In genomic region chr3:87809322-87809962, GRCm38 (mm10) we compare ENCODE assay signal across 8 mouse cellular contexts. TPM values are rescaled to one million over a fixed set of nuclear protein-coding genes. Genes with fewer than 3 reads are reported as not detected.
DNase-seq lines count a peak whose midpoint lies in the region; ATAC-seq and TF ChIP-seq lines count a peak whose summit lies in the region.

No protein-coding gene starts in this region.

- peaks cover 33% of the 10 kb centered on the region for H3K27me3 ChIP-seq in lung, postnatal 0 days (replicated peaks; ENCODE audit: insufficient read depth, low read length)
- H3K27me3 ChIP-seq in limb, embryonic 14.5 days (ENCODE audit: control insufficient read depth, insufficient read depth, low read length) = peaks cover 32% of the 10 kb centered on the region
- peaks cover 52% of the 10 kb centered on the region for H3K27me3 ChIP-seq in stomach, embryonic 16.5 days (ENCODE audit: control insufficient read depth, insufficient read depth, low read length)

- H3K9me3 ChIP-seq in lung, postnatal 0 days (ENCODE audit: low read length) = no peaks in the 10 kb centered on the region
- no peaks in the 10 kb centered on the region; the same call in 1 of the 2 replicates for H3K9me3 ChIP-seq in limb, embryonic 14.5 days (ENCODE audit: control insufficient read depth, low read length)
- H3K9me3 ChIP-seq in stomach, embryonic 16.5 days (replicated peaks; ENCODE audit: control insufficient read depth, low read length) = no peaks in the 10 kb centered on the region

- no peak for TF ChIP-seq CTCF in lung, postnatal 0 days (IDR thresholded peaks at IDR 0.05)

- TF ChIP-seq POLR2A in limb, embryonic 14.5 days (IDR thresholded peaks at IDR 0.05; ENCODE audit: borderline replicate concordance, extremely low read depth, insufficient read depth, insufficient read length) = no peak

- H3K4me2 ChIP-seq in lung, postnatal 0 days (replicated peaks; ENCODE audit: low read depth, low read length) = 0 out of 2 replicates have a peak overlapping the region, but pooled peaks have one; percentile 14
- H3K4me2 ChIP-seq in limb, embryonic 14.5 days (replicated peaks; ENCODE audit: low read depth, low read length, severe bottlenecking) = peak overlapping the region; percentile 31
- peak overlapping the region; percentile 39 for H3K4me2 ChIP-seq in stomach, embryonic 16.5 days (ENCODE audit: low read depth, low read length)

- no peak overlapping the region for H3K9ac ChIP-seq in lung, postnatal 0 days (replicated peaks; ENCODE audit: low read depth)
- H3K9ac ChIP-seq in limb, embryonic 14.5 days (ENCODE audit: low read depth, low read length, severe bottlenecking) = no peak overlapping the region
- H3K9ac ChIP-seq in stomach, embryonic 16.5 days (ENCODE audit: low read length) = no peak overlapping the region; the same call in 1 of the 2 replicates

- ATAC-seq in lung, postnatal 0 days = peak; percentile 40; the same call in 1 of the 2 replicates
- peak; percentile 43; the same call in 1 of the 2 replicates for ATAC-seq in granulocyte monocyte progenitor cell, adult 5-6 weeks (replicated peaks; ENCODE audit: poor library complexity, severe bottlenecking)
- peak; percentile 47; the same call in 1 of the 2 replicates for ATAC-seq in limb, embryonic 14.5 days (ENCODE audit: low FRiP score, low read depth)
- ATAC-seq in stomach, embryonic 16.5 days (ENCODE audit: insufficient read depth, low FRiP score) = peak; percentile 51; the same call in 1 of the 2 replicates
- ATAC-seq in inflammation-experienced regulatory T-cells, adult 6 months = no peak

- no peaks in the 10 kb centered on the region for H3K36me3 ChIP-seq in lung, postnatal 0 days (ENCODE audit: insufficient read depth, low read length)
- H3K36me3 ChIP-seq in limb, embryonic 14.5 days (ENCODE audit: control insufficient read depth, insufficient read depth, low read length) = no peaks in the 10 kb centered on the region
- no peaks in the 10 kb centered on the region for H3K36me3 ChIP-seq in stomach, embryonic 16.5 days (ENCODE audit: control insufficient read depth, insufficient read depth, low read length)

- H3K4me1 ChIP-seq in lung, postnatal 0 days (ENCODE audit: insufficient read depth, low read depth, low read length) = no peaks in the 10 kb centered on the region
- H3K4me1 ChIP-seq in limb, embryonic 14.5 days (ENCODE audit: control insufficient read depth, insufficient read depth, low read length) = no peaks in the 10 kb centered on the region; the same call in 1 of the 2 replicates
- H3K4me1 ChIP-seq in stomach, embryonic 16.5 days (ENCODE audit: control insufficient read depth, insufficient read depth, low read length) = peaks cover 7% of the 10 kb centered on the region

- 7% methylated on average over 28 of the region's 28 CpGs for WGBS in lung, postnatal 0 days
- WGBS in limb, embryonic 14.5 days = 7% methylated on average over 28 of the region's 28 CpGs
- WGBS in stomach, embryonic 16.5 days = 6% methylated on average over 28 of the region's 28 CpGs

- peak; percentile 12 for DNase-seq in lung, postnatal 0 days (ENCODE audit: low spot score)
- no peak for DNase-seq in lung, postnatal 25 days (ENCODE audit: low spot score)
- DNase-seq in limb, embryonic 14.5 days (ENCODE audit: low spot score) = no peak
- no peak for DNase-seq in natural killer cell, adult 2 months (ENCODE audit: low spot score in 2 of 2)
- DNase-seq in cerebellum, postnatal 10 days = no peak

- no peak for TF ChIP-seq EP300 in lung, postnatal 0 days (IDR thresholded peaks at IDR 0.05)

- no peak overlapping the region for H3K27ac ChIP-seq in lung, postnatal 0 days (ENCODE audit: low read length)
- H3K27ac ChIP-seq in limb, embryonic 14.5 days (replicated peaks; ENCODE audit: low read depth, low read length) = no peak overlapping the region
- no peak overlapping the region for H3K27ac ChIP-seq in stomach, embryonic 16.5 days (ENCODE audit: low read length)

- H3K4me3 ChIP-seq in lung, postnatal 0 days (ENCODE audit: low read depth, low read length) = no peak overlapping the region
- peak overlapping the region; percentile 21 for H3K4me3 ChIP-seq in limb, embryonic 14.5 days (replicated peaks; ENCODE audit: low read length)
- H3K4me3 ChIP-seq in stomach, embryonic 16.5 days (replicated peaks; ENCODE audit: low read length) = peak overlapping the region; percentile 26

RNA-seq across cellular contexts. Expression of gene Insrr, which starts 12.7 kb away (rescaled TPM):
- polyA plus RNA-seq in lung, postnatal 0 days (2015; fragmentation: Nextera tagmentation; extraction: Ambion mirVana) = 0.02 and 0.12 TPM in 2 replicates
- not detected in 2 replicates for total RNA-seq in granulocyte monocyte progenitor cell, adult 5-6 weeks (2014; fragmentation: Nextera tagmentation)
- not detected in 2 replicates for total RNA-seq in granulocyte monocyte progenitor cell, adult 5-6 weeks (2017)
- 1.4 and 1.7 TPM in 2 replicates for polyA plus RNA-seq in limb, embryonic 14.5 days (2012; rRNA removed)
- 0.22 and 0.35 TPM in 2 replicates for polyA plus RNA-seq in limb, embryonic 14.5 days (2014; fragmentation: Nextera tagmentation; extraction: Ambion mirVana)
- 0.41 and 0.50 TPM in 2 replicates for polyA plus RNA-seq in stomach, embryonic 16.5 days (2015; fragmentation: Nextera tagmentation; extraction: Ambion mirVana)
- 1 to 10 TPM in 2 of 3 experiments, under 1 TPM in 1; 0.42 to 1.2 (median 1.1) TPM for polyA plus RNA-seq in inflammation-experienced regulatory T-cells, adult 6 months (2017; shearing (Covaris generic))

RNA-seq across cellular contexts. Expression of gene Ntrk1, which starts 14.5 kb away (rescaled TPM):
- 4.1 and 4.2 TPM in 2 replicates for polyA plus RNA-seq in lung, postnatal 0 days (2015; fragmentation: Nextera tagmentation; extraction: Ambion mirVana)
- not detected in 2 replicates for total RNA-seq in granulocyte monocyte progenitor cell, adult 5-6 weeks (2014; fragmentation: Nextera tagmentation)
- total RNA-seq in granulocyte monocyte progenitor cell, adult 5-6 weeks (2017) = not detected in 2 replicates
- 2.7 and 3.7 TPM in 2 replicates for polyA plus RNA-seq in limb, embryonic 14.5 days (2012; rRNA removed)
- polyA plus RNA-seq in limb, embryonic 14.5 days (2014; fragmentation: Nextera tagmentation; extraction: Ambion mirVana) = 1.3 and 2.1 TPM in 2 replicates
- polyA plus RNA-seq in stomach, embryonic 16.5 days (2015; fragmentation: Nextera tagmentation; extraction: Ambion mirVana) = 1.4 and 2.0 TPM in 2 replicates
- under 1 TPM in 1 of 3 experiments, not detected in 2; 0.17 TPM for polyA plus RNA-seq in inflammation-experienced regulatory T-cells, adult 6 months (2017; shearing (Covaris generic))

RNA-seq across cellular contexts. Expression of gene Pear1, which starts 14.7 kb away (rescaled TPM):
- polyA plus RNA-seq in lung, postnatal 0 days (2015; fragmentation: Nextera tagmentation; extraction: Ambion mirVana) = 20.8 and 21.4 TPM in 2 replicates
- 1.8 and 9.6 TPM in 2 replicates for total RNA-seq in granulocyte monocyte progenitor cell, adult 5-6 weeks (2014; fragmentation: Nextera tagmentation)
- total RNA-seq in granulocyte monocyte progenitor cell, adult 5-6 weeks (2017) = 0.57 and 1.0 TPM in 2 replicates
- polyA plus RNA-seq in limb, embryonic 14.5 days (2012; rRNA removed) = 47.2 and 65.4 TPM in 2 replicates
- polyA plus RNA-seq in limb, embryonic 14.5 days (2014; fragmentation: Nextera tagmentation; extraction: Ambion mirVana) = 21.5 and 27.0 TPM in 2 replicates
- 22.6 and 25.5 TPM in 2 replicates for polyA plus RNA-seq in stomach, embryonic 16.5 days (2015; fragmentation: Nextera tagmentation; extraction: Ambion mirVana)
- polyA plus RNA-seq in inflammation-experienced regulatory T-cells, adult 6 months (2017; shearing (Covaris generic)) = 100 to 1,000 TPM in 1 of 3 experiments, 10 to 100 TPM in 2; 65.9 to 108 (median 76.0) TPM

RNA-seq across cellular contexts. Expression of gene Sh2d2a, which starts 37.1 kb away (rescaled TPM):
- polyA plus RNA-seq in lung, postnatal 0 days (2015; fragmentation: Nextera tagmentation; extraction: Ambion mirVana) = 0.25 and 0.29 TPM in 2 replicates
- total RNA-seq in granulocyte monocyte progenitor cell, adult 5-6 weeks (2014; fragmentation: Nextera tagmentation) = not detected in 2 replicates
- total RNA-seq in granulocyte monocyte progenitor cell, adult 5-6 weeks (2017) = 0.10 TPM in 1 of 2 replicates, not detected in the other
- polyA plus RNA-seq in limb, embryonic 14.5 days (2012; rRNA removed) = 0.08 and 0.18 TPM in 2 replicates
- polyA plus RNA-seq in limb, embryonic 14.5 days (2014; fragmentation: Nextera tagmentation; extraction: Ambion mirVana) = not detected in 2 replicates
- polyA plus RNA-seq in stomach, embryonic 16.5 days (2015; fragmentation: Nextera tagmentation; extraction: Ambion mirVana) = 0.16 and 0.26 TPM in 2 replicates
- polyA plus RNA-seq in inflammation-experienced regulatory T-cells, adult 6 months (2017; shearing (Covaris generic)) = 100 to 1,000 TPM; 231 to 280 (median 232) TPM
